Mouse (Mus musculus) heart, embryonic 14.5 days (tissue): Measurements from ENCODE around the gene Erv3. TPM values are rescaled to one million over a fixed set of nuclear protein-coding genes. Genes with fewer than 3 reads are reported as not detected.

Source experiments
- ATAC-seq: fragments of 200-750 bp; cut with Nextera tagmentation; 2 replicates; pipeline ENCODE4 v1.8.0; 2017; ENCODE audit warnings: low read depth, moderate TSS enrichment; ENCODE audit not compliant: insufficient number of reproducible peaks, insufficient read depth, low FRiP score
- H3K27ac ChIP-seq, 2 experiments: fragments of 200-500 bp in 1 of 2; fragments of 300-500 bp in 1 of 2; sonication (generic) in 1 of 2; replicated peaks in 1 of 2; 2 replicates each; pipeline ENCODE4 v1.5.1; 2012 to 2014; ENCODE audit warnings: low read depth in 2 of 2, low read length in 2 of 2, control low read depth in 1 of 2, mild to moderate bottlenecking in 1 of 2, mixed read lengths in 1 of 2; ENCODE audit not compliant: control insufficient read depth in 1 of 2, insufficient read depth in 1 of 2
- H3K27me3 ChIP-seq: fragments of 300-500 bp; sonication (generic); 2 replicates; pipeline ENCODE4 v1.6.1; 2014; ENCODE audit warnings: mild to moderate bottlenecking, low read length, control low read depth; ENCODE audit not compliant: control insufficient read depth, insufficient read depth
- H3K36me3 ChIP-seq: fragments of 300-500 bp; sonication (generic); 2 replicates; pipeline ENCODE4 v1.6.1; 2014; ENCODE audit warnings: mild to moderate bottlenecking, control low read depth, low read length, mixed read lengths; ENCODE audit not compliant: control insufficient read depth, insufficient read depth
- H3K4me1 ChIP-seq, 2 experiments: fragments of 200-500 bp in 1 of 2; fragments of 300-500 bp in 1 of 2; sonication (generic) in 1 of 2; 2 replicates each; pipeline ENCODE4 v1.6.1; 2012 to 2014; ENCODE audit warnings: low read length in 2 of 2, control low read depth in 1 of 2, mixed read lengths in 1 of 2; ENCODE audit not compliant: control insufficient read depth in 2 of 2, insufficient read depth in 2 of 2
- H3K4me2 ChIP-seq: fragments of 300-500 bp; sonication (generic); 2 replicates; pipeline ENCODE4 v1.6.1; 2014; ENCODE audit warnings: mild to moderate bottlenecking, low read length
- H3K4me3 ChIP-seq, 2 experiments: fragments of 200-500 bp in 1 of 2; fragments of 300-500 bp in 1 of 2; sonication (generic) in 1 of 2; 2 replicates each; pipeline ENCODE4 v1.5.1; 2012 to 2014; ENCODE audit warnings: low read length in 2 of 2, mild to moderate bottlenecking in 2 of 2, control low read depth in 1 of 2, low read depth in 1 of 2, moderate library complexity in 1 of 2; ENCODE audit not compliant: control insufficient read depth in 1 of 2, insufficient read depth in 1 of 2
- H3K9ac ChIP-seq: fragments of 300-500 bp; sonication (generic); 2 replicates; pipeline ENCODE4 v1.6.1; 2014; ENCODE audit warnings: mild to moderate bottlenecking, low read length
- H3K9me3 ChIP-seq: fragments of 300-500 bp; sonication (generic); 2 replicates; pipeline ENCODE4 v1.6.1; 2016; ENCODE audit warnings: low read length, control low read depth; ENCODE audit not compliant: control insufficient read depth
- WGBS: fragments of 180-500 bp; shearing (Covaris S2); extraction: QIAGEN DNeasy Blood & Tissue Kit; methylation state at CpG from one replicate; pipeline ENCODE4 v1.1.7; 2014; 5-methylcytosine and 5-hydroxymethylcytosine counted together
- polyA plus RNA-seq: library from polyadenylated mRNA; unstranded; fragments of >200 nt; fragmentation: Nextera tagmentation; extraction: Ambion mirVana; gene quantifications from 2 replicates; pipeline ENCODE4 v1.2.1, GENCODE M21; 2014

Gene Erv3
- polyA plus RNA-seq, result not detected in 2 replicates

DNA sequence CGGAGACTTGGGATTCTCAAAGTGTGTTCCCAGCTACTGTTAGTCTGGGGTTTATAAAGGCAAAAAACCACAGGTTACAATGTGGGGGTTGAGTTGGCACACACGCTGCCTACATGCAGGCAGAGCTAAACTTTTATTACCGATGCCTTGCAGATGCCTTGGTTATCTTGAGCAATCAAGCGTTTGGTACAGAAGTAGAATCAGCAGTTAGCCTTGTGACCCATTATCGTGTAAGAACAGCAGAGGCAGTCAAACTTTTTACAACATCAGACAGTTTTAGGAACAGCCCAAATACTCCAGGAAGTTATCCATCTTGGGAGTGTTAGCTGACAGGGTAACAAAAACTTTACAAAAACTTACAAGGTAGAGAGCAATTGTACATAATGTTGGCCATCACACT is at the start of gene Erv3:
Gene Erv3 (minus strand): TSS at position 27 of the 400 bp plus-strand sequence.
- Histone ChIP-seq H3K36me3 (no peaks in the 10 kb centered on the region), H3K4me2 (no peak within 1 kb of the TSS), H3K9ac (no peak within 1 kb of the TSS), H3K4me1 (no peaks in the 10 kb centered on the region), H3K4me3 (no peak within 1 kb of the TSS), H3K27ac (no peak within 1 kb of the TSS), H3K9me3 (no peaks in the 10 kb centered on the region), H3K27me3 (no peaks in the 10 kb centered on the region)
- 77% methylated on average over 5 of the region's 5 CpGs for whole genome bisulfite sequencing
- ATAC-seq, result no peak

DNA sequence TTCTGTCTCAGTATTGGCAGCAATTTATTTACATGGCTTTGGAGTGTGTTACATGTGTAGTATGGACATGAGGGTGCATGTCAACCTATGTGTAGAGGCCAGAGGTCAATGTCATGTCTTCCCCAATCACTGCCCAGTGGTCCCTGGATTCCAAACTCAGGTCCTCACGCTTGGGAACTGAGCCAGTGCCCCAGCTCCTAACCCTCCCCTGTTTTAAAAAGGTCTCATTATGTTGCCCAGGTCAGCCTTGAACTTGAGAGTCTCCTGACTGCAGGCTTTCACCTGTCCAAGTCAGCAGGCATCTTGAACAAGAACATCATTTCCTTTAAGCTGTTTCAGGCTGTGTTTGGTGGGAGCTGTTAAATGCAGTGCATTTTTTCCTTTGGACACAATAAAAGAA is 49.4 kb upstream of the Erv3 start:
- H3K4me2 ChIP-seq, result peak overlapping the region; percentile 73
- H3K4me3 ChIP-seq, result no peak overlapping the region
- H3K4me1 ChIP-seq, result peaks cover 21 to 38% of the 10 kb centered on the region in 2 experiments
- WGBS, result 90% methylated on average over 1 of the region's 1 CpGs
- H3K36me3 ChIP-seq, result 0 out of 2 replicates have a peak, but pooled peaks cover 5% of the 10 kb centered on the region
- no peak overlapping the region for H3K9ac ChIP-seq
- H3K27me3 ChIP-seq, result no peaks in the 10 kb centered on the region
- ATAC-seq, result no peak
- H3K27ac ChIP-seq, result 0 out of 4 replicates have a peak overlapping the region, but pooled peaks of 1 of the 2 experiments have one; percentile 51
- H3K9me3 ChIP-seq, result no peaks in the 10 kb centered on the region

DNA sequence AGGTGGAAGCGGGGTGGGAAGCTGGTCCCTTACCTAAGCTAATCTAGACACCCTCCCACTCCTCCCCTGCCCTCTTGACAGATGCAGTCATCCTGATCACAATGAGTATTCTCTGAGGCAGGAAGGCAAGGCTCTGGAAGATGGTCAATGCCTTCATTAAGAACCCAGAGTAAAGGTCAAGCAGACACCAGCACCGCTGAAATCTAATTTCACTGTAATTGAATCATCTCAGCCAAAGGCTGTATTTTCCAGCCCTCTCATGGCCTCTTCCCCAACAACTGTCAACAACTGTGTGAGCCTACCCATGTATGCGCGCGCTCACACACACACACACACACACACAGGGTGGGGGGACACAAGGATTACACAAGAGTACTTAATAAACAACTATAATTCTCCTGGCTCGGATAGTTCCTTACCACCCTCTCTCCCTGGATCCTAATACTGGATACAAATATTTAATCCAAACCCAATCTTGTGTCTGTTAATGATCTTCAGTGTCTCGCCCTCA is 48.9 kb upstream of the Erv3 start:
- ATAC-seq, result no peak
- H3K27me3 ChIP-seq, result no peaks in the 10 kb centered on the region
- H3K4me1 ChIP-seq, result peaks cover 21 to 38% of the 10 kb centered on the region in 2 experiments
- no peak overlapping the region for H3K9ac ChIP-seq
- H3K27ac ChIP-seq, result no peak overlapping the region
- H3K36me3 ChIP-seq, result 0 out of 2 replicates have a peak, but pooled peaks cover under 1% of the 10 kb centered on the region
- H3K9me3 ChIP-seq, result no peaks in the 10 kb centered on the region
- WGBS, result 85% methylated on average over 7 of the region's 7 CpGs
- H3K4me2 ChIP-seq, result no peak overlapping the region
- H3K4me3 ChIP-seq, result no peak overlapping the region

DNA sequence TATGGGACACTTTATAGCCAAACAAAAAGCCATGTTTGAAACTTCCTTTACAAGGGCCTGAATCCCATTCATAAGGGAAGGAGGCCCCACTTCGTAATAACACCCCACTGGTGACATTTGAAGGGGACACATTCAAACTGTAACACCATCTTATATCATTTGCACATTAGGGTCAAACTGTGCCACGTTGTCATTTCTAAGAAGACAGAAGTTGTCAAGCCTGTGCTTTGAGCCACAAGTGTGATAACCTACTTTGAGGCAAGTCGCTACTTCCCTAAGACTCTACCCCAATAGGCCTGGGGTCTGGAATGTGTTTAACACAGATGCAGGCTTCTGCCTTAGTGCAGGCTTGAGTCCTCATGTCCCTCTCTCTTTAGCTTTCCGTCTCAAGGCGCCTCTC is 47.8 kb upstream of the Erv3 start:
- no peak overlapping the region for H3K4me2 ChIP-seq
- H3K27ac ChIP-seq, result no peak overlapping the region
- ATAC-seq, result no peak
- no peaks in the 10 kb centered on the region for H3K27me3 ChIP-seq
- H3K4me1 ChIP-seq, result peaks cover 30 to 46% of the 10 kb centered on the region in 2 experiments
- H3K9ac ChIP-seq, result no peak overlapping the region
- H3K9me3 ChIP-seq, result no peaks in the 10 kb centered on the region
- H3K36me3 ChIP-seq, result no peaks in the 10 kb centered on the region
- H3K4me3 ChIP-seq, result no peak overlapping the region
- 78% methylated on average over 5 of the region's 5 CpGs for WGBS

DNA sequence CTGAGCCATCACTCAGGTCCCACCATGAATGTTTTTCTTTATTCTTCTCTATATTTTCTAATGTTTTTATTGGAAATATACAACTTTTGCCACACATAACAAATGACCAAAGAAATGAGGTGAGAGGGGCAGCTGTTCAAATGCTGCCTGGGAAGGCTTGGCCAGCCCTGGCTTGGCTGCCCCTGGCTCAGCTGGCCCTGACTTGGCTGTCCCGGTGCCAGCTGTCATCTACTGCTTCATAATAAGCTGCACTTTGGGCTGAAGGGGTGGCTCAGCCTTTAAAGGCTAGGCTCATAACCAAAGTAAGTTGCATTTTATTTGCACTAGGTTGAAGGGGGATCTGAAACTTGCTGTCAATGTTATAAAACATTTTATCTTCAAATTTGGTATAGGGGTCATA is 47.3 kb upstream of the Erv3 start:
- Histone ChIP-seq H3K4me1 (peaks cover 30 to 48% of the 10 kb centered on the region in 2 experiments), H3K9me3 (no peaks in the 10 kb centered on the region), H3K36me3 (no peaks in the 10 kb centered on the region), H3K27ac (no peak overlapping the region), H3K27me3 (no peaks in the 10 kb centered on the region), H3K4me3 (no peak overlapping the region), H3K4me2 (no peak overlapping the region), H3K9ac (no peak overlapping the region)
- 45% methylated on average over 1 of the region's 1 CpGs for WGBS
- ATAC-seq, result no peak

DNA sequence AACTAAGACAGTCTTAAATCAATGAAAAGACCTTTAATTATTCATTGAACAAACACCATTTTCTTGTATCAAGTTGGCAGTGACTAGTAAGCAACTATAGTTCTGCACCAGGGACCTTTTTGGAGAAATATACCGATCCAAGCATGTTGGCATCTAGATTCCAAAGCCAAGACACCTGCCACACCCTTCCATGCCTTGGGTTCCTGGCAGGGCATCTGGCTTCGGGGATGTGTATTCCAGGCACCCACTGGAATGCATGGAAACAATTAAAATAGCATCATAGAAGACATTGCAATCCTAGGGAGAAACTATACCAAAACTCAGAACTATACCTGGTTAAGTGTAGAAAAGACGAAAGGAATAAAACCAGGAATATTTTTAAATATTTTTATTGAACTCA is 46.7 kb upstream of the Erv3 start:
- H3K27ac ChIP-seq, result no peak overlapping the region
- no peak overlapping the region for H3K4me2 ChIP-seq
- ATAC-seq, result no peak
- no peaks in the 10 kb centered on the region for H3K36me3 ChIP-seq
- H3K4me1 ChIP-seq, result peaks cover 26 to 42% of the 10 kb centered on the region in 2 experiments
- H3K4me3 ChIP-seq, result no peak overlapping the region
- H3K9me3 ChIP-seq, result no peaks in the 10 kb centered on the region
- WGBS, result 90% methylated on average over 3 of the region's 3 CpGs
- no peak overlapping the region for H3K9ac ChIP-seq
- no peaks in the 10 kb centered on the region for H3K27me3 ChIP-seq

DNA sequence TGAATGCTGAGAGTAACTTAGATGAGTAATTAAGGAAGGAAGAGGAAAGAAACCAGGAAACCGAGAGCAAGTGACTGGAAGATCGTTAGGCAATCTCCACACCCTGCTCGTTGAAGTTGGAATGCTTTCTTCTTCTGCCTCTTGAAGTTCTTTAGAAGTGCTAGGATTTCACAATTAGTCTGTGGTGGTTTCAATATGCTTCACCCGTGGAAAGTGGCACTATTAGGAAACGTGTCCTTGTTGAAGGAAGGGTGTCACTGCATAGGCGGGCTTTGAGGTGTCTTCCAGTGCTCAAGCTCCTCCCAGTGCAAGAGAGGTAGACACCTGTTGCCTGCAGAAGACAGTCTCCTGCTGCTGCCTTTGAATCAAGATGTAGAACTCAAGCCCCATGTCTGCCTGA is 46.2 kb upstream of the Erv3 start:
- H3K4me2 ChIP-seq, result no peak overlapping the region

DNA sequence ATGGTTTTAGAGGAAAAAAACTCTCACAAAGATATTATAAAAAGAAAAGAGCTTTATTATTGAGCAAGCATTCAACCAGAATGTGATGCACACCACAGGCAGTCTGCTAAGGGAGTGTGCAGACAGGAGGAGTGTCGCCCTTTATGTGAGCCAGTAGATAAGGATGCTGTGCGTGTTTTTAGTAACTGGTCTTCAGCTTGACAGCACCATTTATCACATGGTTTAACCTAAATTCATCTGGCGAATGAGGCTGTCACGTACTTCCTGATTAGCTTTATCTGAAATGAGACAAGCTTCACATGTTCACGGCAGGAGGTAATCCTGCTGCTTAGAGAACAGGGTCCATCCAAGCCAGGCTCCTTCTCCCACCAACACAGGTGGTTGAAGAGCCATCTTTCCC is 45.5 kb upstream of the Erv3 start:
- WGBS, result 7% methylated on average over 5 of the region's 5 CpGs
- peak overlapping the region in 1 of 2 experiments; percentile 28; a peak in 1 of 4 replicates for H3K27ac ChIP-seq
- peaks cover 25 to 32% of the 10 kb centered on the region in 2 experiments for H3K4me1 ChIP-seq
- H3K4me2 ChIP-seq, result no peak overlapping the region
- no peaks in the 10 kb centered on the region for H3K36me3 ChIP-seq
- no peak overlapping the region for H3K4me3 ChIP-seq
- H3K9ac ChIP-seq, result no peak overlapping the region
- H3K9me3 ChIP-seq, result no peaks in the 10 kb centered on the region
- ATAC-seq, result no peak
- no peaks in the 10 kb centered on the region for H3K27me3 ChIP-seq

More for the DNA sequence above, 46.2 kb upstream of the Erv3 start:
- no peaks in the 10 kb centered on the region for H3K9me3 ChIP-seq
- WGBS, result 59% methylated on average over 6 of the region's 6 CpGs
- peaks cover 25 to 37% of the 10 kb centered on the region in 2 experiments for H3K4me1 ChIP-seq
- no peak overlapping the region for H3K9ac ChIP-seq
- H3K36me3 ChIP-seq, result no peaks in the 10 kb centered on the region
- no peak overlapping the region for H3K27ac ChIP-seq
- no peaks in the 10 kb centered on the region for H3K27me3 ChIP-seq
- no peak for ATAC-seq
- no peak overlapping the region for H3K4me3 ChIP-seq
